Mouse (Mus musculus): Measurements from ENCODE around the gene Zfp708. TPM values are rescaled to one million over a fixed set of nuclear protein-coding genes. Genes with fewer than 3 reads are reported as not detected.

Gene Zfp708
- total and polyA plus RNA-seq, 3 experiments: 0.39 to 0.81 TPM; not detected in 1

DNA sequence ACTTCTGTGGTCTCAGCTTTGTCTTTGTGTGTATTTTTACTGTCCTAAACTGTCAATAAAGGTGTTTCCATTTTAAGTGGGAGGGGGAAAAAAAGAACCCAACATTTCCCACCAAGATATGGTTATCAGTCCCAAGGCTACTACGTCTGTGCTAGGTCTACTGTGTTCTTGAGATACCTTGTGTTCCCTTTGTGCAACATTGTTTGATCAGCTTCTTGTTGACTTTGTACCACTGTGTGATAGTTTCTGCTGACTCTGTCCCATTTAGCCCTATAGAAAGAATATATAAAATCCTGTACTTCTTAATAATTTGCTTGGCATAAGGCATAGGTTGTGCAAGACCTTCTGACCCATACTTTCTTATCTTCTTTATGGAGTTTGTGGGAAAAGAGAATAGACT is 7.6 kb downstream of the Zfp708 start:
- Histone ChIP-seq H3K27me3 (ENCODE audit: control insufficient read depth in 1 of 2, insufficient read depth in 2 of 2, low read length in 2 of 2) (no peaks in the 10 kb centered on the region), H3K4me3 (ENCODE audit: control insufficient read depth in 1 of 2, insufficient read depth in 1 of 2, low read depth in 2 of 2, low read length in 2 of 2) (no peak overlapping the region), H3K9ac (ENCODE audit: control insufficient read depth, low read depth, low read length, poor library complexity, severe bottlenecking) (no peak overlapping the region), H3K27ac (ENCODE audit: control insufficient read depth, low read depth, low read length) (no peak overlapping the region), H3K36me3 (ENCODE audit: control insufficient read depth in 1 of 2, insufficient read depth in 2 of 2, low read length in 2 of 2) (no peaks in the 10 kb centered on the region), H3K9me3 (replicated peaks; ENCODE audit: insufficient read depth, low read length) (no peaks in the 10 kb centered on the region), H3K4me1 (ENCODE audit: control insufficient read depth in 1 of 2, insufficient read depth in 2 of 2, low read length in 2 of 2) (no peaks in the 10 kb centered on the region), H3K79me2 (ENCODE audit: control insufficient read depth, insufficient read depth, low read length, poor library complexity) (no peaks in the 10 kb centered on the region)
- DNase-seq (ENCODE audit: low read depth, low spot score): no peak
- no peak for TF ChIP-seq POLR2A (IDR thresholded peaks at IDR 0.05; ENCODE audit: control insufficient read depth in 1 of 2, insufficient read depth in 1 of 2, low read depth in 1 of 2, low read length in 2 of 2, poor library complexity in 1 of 2)
- no peak for TF ChIP-seq UBTF (IDR thresholded peaks at IDR 0.05; ENCODE audit: borderline replicate concordance, insufficient read depth, low read depth, low read length)
- no peak for TF ChIP-seq GATA1 (IDR thresholded peaks at IDR 0.05; ENCODE audit: low read depth, low read length)
- TF ChIP-seq ZNF384 (IDR thresholded peaks at IDR 0.05; ENCODE audit: low read depth, low read length): no peak
- no peak for TF ChIP-seq MAX (IDR thresholded peaks at IDR 0.05; ENCODE audit: low read length)
- no peak for TF ChIP-seq NRF1 (IDR thresholded peaks at IDR 0.05; ENCODE audit: insufficient read depth, low read depth, low read length, poor library complexity, severe bottlenecking)
- no peak for TF ChIP-seq RCOR1 (IDR thresholded peaks at IDR 0.05; ENCODE audit: low read depth, low read length)
- TF ChIP-seq ELF1 (IDR thresholded peaks at IDR 0.05; ENCODE audit: low read depth, low read length): no peak
- TF ChIP-seq ZC3H11A (IDR thresholded peaks at IDR 0.05; ENCODE audit: low read depth, low read length): no peak
- TF ChIP-seq ETS1 (IDR thresholded peaks at IDR 0.05; ENCODE audit: low read depth, low read length): no peak
- no peak for TF ChIP-seq MYC (IDR thresholded peaks at IDR 0.05; ENCODE audit: low read depth, low read length)
- no peak for TF ChIP-seq POLR2AphosphoS2 (IDR thresholded peaks at IDR 0.05; ENCODE audit: low read length)
- TF ChIP-seq ZMIZ1 (IDR thresholded peaks at IDR 0.05; ENCODE audit: low read depth, low read length): no peak
- no peak for TF ChIP-seq EP300 (IDR thresholded peaks at IDR 0.05; ENCODE audit: low read depth in 1 of 2, low read length in 2 of 2)
- no peak for TF ChIP-seq JUND (IDR thresholded peaks at IDR 0.05; ENCODE audit: low read depth, low read length)

DNA sequence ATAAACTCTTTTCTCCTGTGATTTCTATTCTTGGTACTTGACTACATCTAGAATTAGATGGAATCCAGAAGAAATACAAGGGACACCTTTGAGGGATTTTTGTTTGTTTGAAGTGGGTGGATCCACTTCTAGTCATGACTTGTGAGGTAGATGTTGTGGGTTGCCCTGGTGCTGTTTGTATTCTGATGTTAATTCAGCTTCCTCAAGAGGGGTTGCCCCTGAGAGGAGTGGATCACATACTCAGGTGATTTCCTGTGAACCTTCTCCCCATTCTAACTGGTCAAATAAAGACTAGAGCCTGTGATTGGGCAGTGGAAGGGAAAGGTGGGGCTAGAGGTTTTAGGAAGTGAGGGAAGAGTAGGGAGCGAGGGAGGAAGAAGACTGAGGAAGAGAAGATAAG is 15.8 kb downstream of the Zfp708 start:
- peak; percentile 51 for DNase-seq (ENCODE audit: low read depth, low spot score)
- Histone ChIP-seq H3K4me3 (ENCODE audit: control insufficient read depth in 1 of 2, insufficient read depth in 1 of 2, low read depth in 2 of 2, low read length in 2 of 2) (peak overlapping the region; percentile 67 to 86), H3K9ac (ENCODE audit: control insufficient read depth, low read depth, low read length, poor library complexity, severe bottlenecking) (peak overlapping the region; percentile 58; the same call in 1 of the 2 replicates), H3K27ac (ENCODE audit: control insufficient read depth, low read depth, low read length) (peak overlapping the region; percentile 87), H3K79me2 (ENCODE audit: control insufficient read depth, insufficient read depth, low read length, poor library complexity) (peaks cover 2% of the 10 kb centered on the region), H3K9me3 (replicated peaks; ENCODE audit: insufficient read depth, low read length) (no peaks in the 10 kb centered on the region), H3K36me3 (ENCODE audit: control insufficient read depth in 1 of 2, insufficient read depth in 2 of 2, low read length in 2 of 2) (peaks cover 0 to 4% of the 10 kb centered on the region in 2 experiments; a peak in 1 of 4 replicates), H3K27me3 (ENCODE audit: control insufficient read depth in 1 of 2, insufficient read depth in 2 of 2, low read length in 2 of 2) (no peaks in the 10 kb centered on the region), H3K4me1 (ENCODE audit: control insufficient read depth in 1 of 2, insufficient read depth in 2 of 2, low read length in 2 of 2) (peaks cover 0 to 3% of the 10 kb centered on the region in 2 experiments; a peak in 1 of 4 replicates)
- TF ChIP-seq RCOR1 (IDR thresholded peaks at IDR 0.05; ENCODE audit: low read depth, low read length): no peak
- no peak for TF ChIP-seq MEF2A (IDR thresholded peaks at IDR 0.05; ENCODE audit: extremely low read depth, insufficient replicate concordance, low read depth, low read length, poor library complexity, severe bottlenecking)
- TF ChIP-seq MAFK (IDR thresholded peaks at IDR 0.05; ENCODE audit: borderline replicate concordance, low read depth, low read length): no peak
- TF ChIP-seq HCFC1 (IDR thresholded peaks at IDR 0.05; ENCODE audit: low read depth, low read length): no peak
- no peak for TF ChIP-seq MYB (IDR thresholded peaks at IDR 0.05; ENCODE audit: low read depth, low read length)
- TF ChIP-seq POLR2AphosphoS5 (IDR thresholded peaks at IDR 0.05; ENCODE audit: borderline replicate concordance, low read depth, low read length): no peak
- TF ChIP-seq CTCF (IDR thresholded peaks at IDR 0.05 in 2 of 3, conservative IDR thresholded peaks at IDR 0.05 in 1 of 3; ENCODE audit: control insufficient read depth in 1 of 3, insufficient read depth in 1 of 3, low read depth in 2 of 3, low read length in 3 of 3, poor library complexity in 1 of 3, severe bottlenecking in 1 of 3): no peak
